Mouse (Mus musculus) heart, postnatal 0 days (tissue): ENCODE data around the gene Lpp. TPM values are rescaled to one million over a fixed set of nuclear protein-coding genes. Genes with fewer than 3 reads are reported as not detected.

ENCODE experiments used
- ATAC-seq: fragments of 200-750 bp; cut with Nextera tagmentation; 2 replicates; pipeline ENCODE4 v1.8.0; 2017; ENCODE audit warnings: low read depth, moderate number of reproducible peaks, moderate library complexity; ENCODE audit not compliant: insufficient read depth
- DNase-seq: peaks from one replicate; pipeline ENCODE4 v3.0.0-alpha.2; 2016; ENCODE audit warnings: low spot score
- H3K27ac ChIP-seq: fragments of 300-500 bp; sonication (generic); 2 replicates; pipeline ENCODE4 v1.5.1; 2014; ENCODE audit warnings: low read depth, mild to moderate bottlenecking
- H3K27me3 ChIP-seq: fragments of 300-500 bp; sonication (generic); 2 replicates; pipeline ENCODE4 v1.6.1; 2014; ENCODE audit warnings: low read length, mixed read lengths; ENCODE audit not compliant: control insufficient read depth, insufficient read depth
- H3K36me3 ChIP-seq: fragments of 300-500 bp; sonication (generic); replicated peaks from 2 replicates; pipeline ENCODE4 v1.6.1; 2014; ENCODE audit warnings: low read length, mixed read lengths; ENCODE audit not compliant: control insufficient read depth, insufficient read depth
- H3K4me1 ChIP-seq: fragments of 300-500 bp; sonication (generic); 2 replicates; pipeline ENCODE4 v1.6.1; 2014; ENCODE audit warnings: antibody characterized with exemption; ENCODE audit not compliant: control insufficient read depth, insufficient read depth
- H3K4me2 ChIP-seq: fragments of 300-500 bp; sonication (generic); 2 replicates; pipeline ENCODE4 v1.6.1; 2014; ENCODE audit warnings: low read depth, mild to moderate bottlenecking, low read length, moderate library complexity
- H3K4me3 ChIP-seq: fragments of 300-500 bp; sonication (generic); 2 replicates; pipeline ENCODE4 v1.5.1; 2014; ENCODE audit warnings: low read depth, low read length
- H3K9ac ChIP-seq: fragments of 300-500 bp; sonication (generic); replicated peaks from 2 replicates; pipeline ENCODE4 v1.6.1; 2014; ENCODE audit warnings: low read depth, low read length, mixed read lengths
- H3K9me3 ChIP-seq: fragments of 300-500 bp; sonication (generic); replicated peaks from 2 replicates; pipeline ENCODE4 v1.6.1; 2016; ENCODE audit warnings: low read length; ENCODE audit not compliant: control insufficient read depth
- CTCF ChIP-seq: IDR thresholded peaks from 2 replicates; pipeline ENCODE4 v1.5.1; 2016; ENCODE audit warnings: antibody characterized with exemption, control low read depth, low read depth
- EP300 ChIP-seq: IDR thresholded peaks from 2 replicates; pipeline ENCODE4 v1.6.1; 2016; ENCODE audit warnings: antibody characterized with exemption, low read depth
- WGBS: fragments of 180-500 bp; shearing (Covaris S2); extraction: QIAGEN DNeasy Blood & Tissue Kit; methylation state at CpG from one replicate; pipeline ENCODE4 v1.1.7; 2014; 5-methylcytosine and 5-hydroxymethylcytosine counted together
- polyA plus RNA-seq: library from polyadenylated mRNA; unstranded; fragments of >200 nt; fragmentation: Nextera tagmentation; extraction: Ambion mirVana; gene quantifications from 2 replicates; pipeline ENCODE4 v1.2.1, GENCODE M21; 2015
- total RNA-seq: library from RNA; depleted of rRNA; stranded (reverse); fragments of >200 nt; gene quantifications from 2 replicates; pipeline ENCODE4 v1.2.3, GENCODE M21; 2014; ENCODE audit warnings: low replicate concordance

Lpp gene
- total and polyA plus RNA-seq, 2 experiments from 2014 or later, result 32.1 to 77.4 TPM

DNA sequence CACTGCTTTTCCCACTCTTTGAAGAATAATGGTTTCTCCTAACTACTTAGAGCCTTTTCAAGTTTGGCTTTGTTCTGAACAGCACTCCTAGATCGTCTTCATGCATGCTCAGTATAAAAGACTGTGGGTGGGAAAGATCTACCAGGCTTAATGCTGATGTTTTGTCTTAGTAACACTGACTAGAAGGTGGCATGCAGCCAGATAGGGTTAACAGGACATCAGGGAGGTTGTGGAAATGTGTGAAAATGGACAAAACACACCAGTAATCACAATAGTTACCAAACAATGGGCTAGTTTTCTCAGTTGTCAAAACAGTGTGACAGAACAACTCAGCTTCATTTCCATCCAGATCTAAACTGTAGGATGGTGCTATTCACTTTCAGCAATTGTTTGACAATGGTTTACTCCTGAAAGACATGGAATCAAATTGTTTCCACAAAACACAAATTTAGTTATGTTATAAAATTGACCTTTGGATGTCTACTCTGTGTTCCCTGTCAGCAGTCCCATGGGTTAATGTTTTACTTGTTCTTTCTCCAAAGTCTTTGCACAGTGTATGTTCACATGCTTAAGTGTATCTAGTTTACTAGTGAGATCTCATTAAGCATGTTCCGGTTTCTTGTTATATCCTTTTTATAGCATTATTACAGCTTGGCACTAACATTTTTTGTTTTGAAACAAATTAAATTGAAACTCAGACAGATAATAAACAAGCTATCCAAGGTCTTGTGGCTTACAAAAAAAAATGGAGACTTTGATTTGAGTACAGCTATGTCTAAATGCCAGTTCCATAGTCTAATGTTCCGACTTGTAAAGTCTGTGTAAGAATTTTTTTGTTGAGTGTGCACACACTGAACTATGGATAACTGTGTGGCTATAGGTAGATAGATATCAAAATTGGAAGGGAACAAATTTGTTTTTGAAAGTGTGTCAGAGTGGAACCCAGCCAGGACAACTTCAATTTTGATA lies 229.2 kb downstream of the Lpp start:
- DNase-seq (no peak), ATAC-seq (no peak)
- no peaks in the 10 kb centered on the region for H3K9me3 ChIP-seq
- 0 out of 2 replicates have a peak, but pooled peaks cover 5% of the 10 kb centered on the region for H3K4me1 ChIP-seq
- no peak overlapping the region for H3K4me3 ChIP-seq
- H3K27me3 ChIP-seq, result no peaks in the 10 kb centered on the region
- H3K27ac ChIP-seq, result no peak overlapping the region
- H3K9ac ChIP-seq, result no peak overlapping the region
- no peak for TF ChIP-seq EP300
- no peak for TF ChIP-seq CTCF
- WGBS, result 79% methylated on average over 3 of the region's 3 CpGs
- H3K4me2 ChIP-seq, result no peak overlapping the region
- no peaks in the 10 kb centered on the region for H3K36me3 ChIP-seq

DNA sequence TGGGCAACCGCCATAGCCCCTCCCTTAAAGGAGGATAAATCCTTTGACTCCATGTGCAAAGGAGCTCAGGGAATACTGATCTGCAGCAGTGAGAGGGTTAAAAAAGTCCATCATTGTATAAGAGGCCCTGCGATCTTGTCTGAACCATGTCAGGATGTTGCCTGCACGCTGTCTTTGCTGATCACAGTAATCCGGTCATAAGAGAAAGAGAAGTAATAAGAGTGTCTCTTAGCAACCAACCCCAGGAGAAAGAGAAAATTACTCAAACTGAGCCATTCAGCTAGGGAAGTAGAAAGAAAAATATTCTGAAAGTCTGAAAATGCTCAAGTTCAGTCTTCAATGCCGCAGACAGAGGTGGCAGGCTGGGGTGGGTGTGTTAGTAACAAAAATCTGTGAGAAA lies 231.0 kb downstream of the Lpp start:
- Histone ChIP-seq H3K9ac (no peak overlapping the region), H3K27me3 (no peaks in the 10 kb centered on the region), H3K9me3 (no peaks in the 10 kb centered on the region), H3K27ac (no peak overlapping the region), H3K4me1 (peaks cover 16% of the 10 kb centered on the region), H3K4me3 (no peak overlapping the region), H3K4me2 (no peak overlapping the region), H3K36me3 (no peaks in the 10 kb centered on the region)
- TF ChIP-seq CTCF (no peak), EP300 (no peak)
- WGBS, result 79% methylated on average over 5 of the region's 5 CpGs
- no peak for DNase-seq
- ATAC-seq, result no peak

- ATAC-seq (no peak), DNase-seq (no peak)
- H3K4me3 ChIP-seq, result no peak overlapping the region
- no peak overlapping the region for H3K9ac ChIP-seq
- H3K4me1 ChIP-seq, result peaks cover 22% of the 10 kb centered on the region
- WGBS, result 92% methylated on average over 5 of the region's 5 CpGs
- no peak overlapping the region for H3K4me2 ChIP-seq
- no peaks in the 10 kb centered on the region for H3K36me3 ChIP-seq
- no peak overlapping the region for H3K27ac ChIP-seq
- no peaks in the 10 kb centered on the region for H3K9me3 ChIP-seq
- TF ChIP-seq EP300 (no peak), CTCF (no peak)
- no peaks in the 10 kb centered on the region for H3K27me3 ChIP-seq
These were observed 232.3 kb downstream of the Lpp start for GRCm38 (mm10) chr16:24625576-24625975.

- peak overlapping the region; percentile 56 for H3K27ac ChIP-seq
- whole genome bisulfite sequencing, result 50% methylated on average over 1 of the region's 1 CpGs
These were observed 235.5 kb downstream of the Lpp start for GRCm38 (mm10) chr16:24628779-24629178.

GRCm38 (mm10) chr16:24629218-24630172 lies 236.2 kb downstream of the Lpp start:
- no peaks in the 10 kb centered on the region for H3K36me3 ChIP-seq
- no peaks in the 10 kb centered on the region for H3K9me3 ChIP-seq
- ATAC-seq (peak; percentile 62; the same call in 1 of the 2 replicates), DNase-seq (peak; percentile 59)
- H3K9ac ChIP-seq, result 0 out of 2 replicates have a peak overlapping the region, but pooled peaks have one; percentile 20
- H3K27me3 ChIP-seq, result no peaks in the 10 kb centered on the region
- no peak overlapping the region for H3K4me3 ChIP-seq
- peaks cover 17% of the 10 kb centered on the region for H3K4me1 ChIP-seq
- WGBS, result 46% methylated on average over 12 of the region's 12 CpGs
- peak overlapping the region; percentile 56 for H3K27ac ChIP-seq
- no peak for TF ChIP-seq CTCF
- peak; percentile 56; the same call in 1 of the 2 replicates for TF ChIP-seq EP300
- no peak overlapping the region for H3K4me2 ChIP-seq

More at GRCm38 (mm10) chr16:24628779-24629178, 235.5 kb downstream of the Lpp start:
- DNase-seq (peak; percentile 42), ATAC-seq (peak; percentile 71)
- H3K4me1 ChIP-seq, result peaks cover 20% of the 10 kb centered on the region
- H3K36me3 ChIP-seq, result no peaks in the 10 kb centered on the region
- H3K4me3 ChIP-seq, result no peak overlapping the region
- no peak overlapping the region for H3K4me2 ChIP-seq
- TF ChIP-seq CTCF, result no peak
- TF ChIP-seq EP300, result no peak
- H3K9me3 ChIP-seq, result no peaks in the 10 kb centered on the region
- H3K9ac ChIP-seq, result no peak overlapping the region
- H3K27me3 ChIP-seq, result no peaks in the 10 kb centered on the region
